Mouse (Mus musculus) stomach, postnatal 0 days (tissue): ENCODE data around the gene Grhl1.

ENCODE experiments used
- CTCF ChIP-seq: IDR thresholded peaks from 2 replicates; pipeline ENCODE4 v1.5.1; 2016; ENCODE audit warnings: antibody characterized with exemption, low read depth, mild to moderate bottlenecking, moderate library complexity
- EP300 ChIP-seq: optimal IDR thresholded peaks from 2 replicates; pipeline ENCODE3; 2016; ENCODE audit warnings: antibody characterized with exemption

GRCm38 (mm10) chr12:24651642-24652342 lies 79.7 kb downstream of the Grhl1 start:
- TF ChIP-seq CTCF: no peak
- TF ChIP-seq EP300: peak; percentile 36
